Mouse (Mus musculus) left cerebral cortex, postnatal 4 days (tissue): Measurements from ENCODE around the gene Irf2bp2. TPM values are rescaled to one million over a fixed set of nuclear protein-coding genes. Genes with fewer than 3 reads are reported as not detected.
A peak's percentile ranks its signal among the peaks of the same experiment; 100 is the strongest.

ENCODE experiments used
- DNase-seq: peaks from one replicate; pipeline ENCODE4 v3.0.0-alpha.2; 2022
- intact Hi-C: fragments of 180-260 bp; cut with DNase I; formaldehyde crosslinking; loops from one replicate; pipeline ENCODE4 v1.15.1; 2025
- total RNA-seq, 2 experiments: library from RNA; stranded (reverse); gene quantifications; 2 replicates each; pipeline ENCODE4 v1.2.3; 2021

Irf2bp2 gene
- 10 to 100 TPM; 52.6 to 53.0 TPM for total RNA-seq

- peak; percentile 93 for DNase-seq
- intact Hi-C loops: loop anchor here (5.0 to 10.0 kb wide), 4 partner anchors 57 to 328 kb away; no protein-coding TSS in a partner anchor
Observed at GRCm38 (mm10) chr8:126593889-126594480, at the start of gene Irf2bp2. Gene Irf2bp2, minus strand, starts transcription at chr8:126593986.

GRCm38 (mm10) chr8:126642665-126643064 is 48.9 kb upstream of the Irf2bp2 start:
- intact Hi-C loops: no loop called here
- DNase-seq: no peak

- DNase-seq: no peak
- intact Hi-C loops: no loop called here
Observed at GRCm38 (mm10) chr8:126641568-126642295, 47.9 kb upstream of the Irf2bp2 start.

DNA sequence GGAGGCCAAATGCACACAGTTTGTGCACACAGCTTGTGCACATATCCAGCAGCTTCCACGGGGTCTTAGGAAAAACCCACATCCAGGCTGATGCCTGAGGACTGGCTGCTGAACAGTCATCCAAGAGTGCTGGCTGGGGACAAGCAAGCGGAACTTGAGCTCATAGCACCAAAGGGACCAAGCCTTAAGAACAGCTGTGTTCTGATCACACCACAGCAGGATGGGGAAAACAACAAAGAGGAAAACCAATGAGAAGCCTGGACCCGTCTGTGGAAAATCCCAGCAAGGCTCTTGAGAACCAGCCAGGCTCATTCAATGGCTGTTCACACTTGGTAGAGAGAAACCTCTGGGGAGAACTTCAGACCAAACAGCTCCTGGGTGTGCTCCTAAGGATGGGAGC is 45.4 kb upstream of the Irf2bp2 start:
- no peak for DNase-seq
- intact Hi-C loops: no loop called here

- intact Hi-C loops: no loop called here
- no peak for DNase-seq
Observed at GRCm38 (mm10) chr8:126638027-126638426, 44.2 kb upstream of the Irf2bp2 start.

- DNase-seq: no peak
- intact Hi-C loops: no loop called here
Observed at GRCm38 (mm10) chr8:126634541-126635048, 40.8 kb upstream of the Irf2bp2 start.

DNA sequence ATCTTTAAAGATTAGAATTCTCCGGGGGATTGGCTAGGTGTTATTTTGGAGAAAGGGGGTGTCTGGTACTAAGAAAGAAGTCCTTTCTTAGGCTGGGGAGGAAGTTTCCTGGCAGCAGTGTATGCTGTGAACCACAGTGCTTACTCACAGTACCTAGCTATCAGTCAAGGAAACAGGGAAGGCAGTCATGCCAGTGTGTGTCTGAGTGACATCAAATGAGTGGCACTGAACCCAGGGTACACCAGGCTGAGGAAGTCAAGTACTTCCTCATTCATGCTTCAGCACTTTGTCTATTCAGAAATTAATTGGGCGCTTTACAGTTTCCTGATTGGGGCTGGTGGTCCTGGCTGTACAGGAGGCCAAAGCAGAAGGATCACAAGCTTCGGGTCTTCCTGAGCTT is 34.8 kb upstream of the Irf2bp2 start:
- intact Hi-C loops: no loop called here
- DNase-seq: no peak

GRCm38 (mm10) chr8:126626415-126626814 is 32.6 kb upstream of the Irf2bp2 start:
- intact Hi-C loops: no loop called here

DNA sequence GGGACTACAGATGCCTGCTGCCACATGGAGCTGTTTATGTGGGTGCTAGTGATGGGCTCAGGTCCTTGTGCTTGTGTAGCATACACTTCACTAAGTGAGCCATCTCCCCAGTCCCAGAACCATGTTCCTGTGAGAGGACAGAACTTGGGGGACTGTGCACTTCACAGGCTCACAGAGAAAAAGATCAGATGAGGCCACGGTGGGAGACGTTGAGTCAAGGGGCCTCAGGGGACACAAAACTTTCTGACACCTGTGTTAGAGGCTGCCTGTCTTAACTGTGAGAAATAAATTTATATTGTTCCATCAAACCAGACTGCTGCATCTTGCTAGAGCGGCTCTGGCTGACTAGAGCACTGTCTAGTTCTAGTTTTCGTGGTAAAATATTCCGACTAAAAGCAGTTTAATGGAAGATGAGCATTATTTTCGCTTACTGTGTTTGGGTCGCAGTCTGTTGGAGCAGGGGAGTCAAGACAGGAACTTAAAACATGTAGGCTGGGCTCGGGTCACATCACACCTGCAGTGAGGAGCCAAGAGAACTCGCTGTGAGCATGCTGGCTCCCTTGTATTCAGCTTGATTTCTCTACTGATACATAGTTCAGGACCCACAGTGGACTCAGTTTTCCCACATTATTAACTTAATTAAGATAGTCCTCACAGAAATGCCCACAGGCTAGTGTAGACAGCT is 28.5 kb upstream of the Irf2bp2 start:
- DNase-seq: no peak
- intact Hi-C loops: no loop called here

More at GRCm38 (mm10) chr8:126626415-126626814, 32.6 kb upstream of the Irf2bp2 start:
- DNase-seq: no peak

- no peak for DNase-seq
- intact Hi-C loops: no loop called here
Observed at GRCm38 (mm10) chr8:126620721-126621120, 26.9 kb upstream of the Irf2bp2 start.

DNA sequence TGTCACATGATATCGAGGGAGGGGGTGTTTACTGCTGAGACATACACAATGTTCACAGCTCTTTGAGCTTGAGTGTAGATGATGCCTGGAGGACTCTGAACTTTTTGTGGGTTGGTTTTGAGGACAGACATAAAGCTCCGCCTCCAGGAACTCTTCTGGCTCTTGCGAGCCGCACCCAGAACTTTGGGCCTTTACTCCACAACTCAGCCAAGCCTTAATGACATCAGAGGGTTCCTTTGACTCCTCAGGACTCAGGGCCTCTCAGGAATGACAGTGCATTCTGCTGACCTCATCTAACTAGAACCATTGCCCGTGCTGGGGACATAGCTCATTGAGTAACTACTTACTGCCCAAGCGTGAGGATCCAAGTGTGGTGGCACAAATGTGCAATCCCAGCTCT is 25.7 kb upstream of the Irf2bp2 start:
- intact Hi-C loops: no loop called here
- no peak for DNase-seq

GRCm38 (mm10) chr8:126617665-126618064 is 23.9 kb upstream of the Irf2bp2 start:
- intact Hi-C loops: no loop called here
- no peak for DNase-seq

GRCm38 (mm10) chr8:126616736-126617135 is 22.9 kb upstream of the Irf2bp2 start:
- intact Hi-C loops: no loop called here
- DNase-seq: no peak

GRCm38 (mm10) chr8:126615765-126616164 is 22.0 kb upstream of the Irf2bp2 start:
- DNase-seq: no peak
- intact Hi-C loops: no loop called here

DNA sequence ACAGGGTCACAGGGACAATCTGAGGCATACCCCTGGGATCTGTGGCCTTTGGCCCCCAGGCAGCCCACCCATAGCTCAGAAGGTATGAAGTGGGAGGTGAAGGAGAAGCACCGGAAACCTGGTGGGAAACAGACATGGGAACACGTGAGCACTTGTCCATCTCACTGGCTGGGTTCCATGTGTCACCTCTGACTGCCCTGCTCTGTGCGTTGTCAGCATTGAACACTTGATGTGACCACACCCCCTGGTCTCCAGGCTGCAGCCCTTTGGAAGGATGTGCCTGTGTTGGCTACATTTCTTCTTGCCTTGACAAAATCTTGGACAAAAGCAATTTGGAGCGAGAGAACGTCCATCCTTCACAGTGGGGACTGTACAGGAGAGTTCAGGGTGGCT is 20.9 kb upstream of the Irf2bp2 start:
- intact Hi-C loops: no loop called here
- no peak for DNase-seq

GRCm38 (mm10) chr8:126614062-126614739 is 20.4 kb upstream of the Irf2bp2 start:
- DNase-seq: no peak
- intact Hi-C loops: no loop called here

- intact Hi-C loops: no loop called here
- DNase-seq: no peak
Observed at GRCm38 (mm10) chr8:126613143-126613542, 19.4 kb upstream of the Irf2bp2 start.

- intact Hi-C loops: no loop called here
- no peak for DNase-seq
Observed at GRCm38 (mm10) chr8:126612739-126613138, 19.0 kb upstream of the Irf2bp2 start.

DNA sequence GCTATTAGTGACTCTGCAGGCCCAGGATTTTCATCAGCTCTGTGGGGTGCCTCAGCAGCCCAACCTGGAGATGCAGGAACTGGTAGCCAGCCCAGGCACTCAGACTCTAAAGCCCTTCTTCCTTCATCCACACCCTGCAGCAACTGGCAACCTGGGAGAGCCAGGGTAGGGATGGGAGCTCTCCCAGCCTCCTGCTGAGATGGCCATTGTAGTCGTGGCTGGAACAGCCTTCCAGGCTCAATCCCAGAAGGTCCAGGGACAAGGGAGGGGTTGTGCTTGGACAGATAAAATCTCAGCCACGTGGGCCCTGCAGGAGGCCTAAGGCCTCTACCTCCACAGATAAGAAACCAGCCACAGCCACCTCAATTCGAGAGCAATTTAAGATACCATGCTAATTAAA is 16.9 kb upstream of the Irf2bp2 start:
- intact Hi-C loops: no loop called here
- no peak for DNase-seq

DNA sequence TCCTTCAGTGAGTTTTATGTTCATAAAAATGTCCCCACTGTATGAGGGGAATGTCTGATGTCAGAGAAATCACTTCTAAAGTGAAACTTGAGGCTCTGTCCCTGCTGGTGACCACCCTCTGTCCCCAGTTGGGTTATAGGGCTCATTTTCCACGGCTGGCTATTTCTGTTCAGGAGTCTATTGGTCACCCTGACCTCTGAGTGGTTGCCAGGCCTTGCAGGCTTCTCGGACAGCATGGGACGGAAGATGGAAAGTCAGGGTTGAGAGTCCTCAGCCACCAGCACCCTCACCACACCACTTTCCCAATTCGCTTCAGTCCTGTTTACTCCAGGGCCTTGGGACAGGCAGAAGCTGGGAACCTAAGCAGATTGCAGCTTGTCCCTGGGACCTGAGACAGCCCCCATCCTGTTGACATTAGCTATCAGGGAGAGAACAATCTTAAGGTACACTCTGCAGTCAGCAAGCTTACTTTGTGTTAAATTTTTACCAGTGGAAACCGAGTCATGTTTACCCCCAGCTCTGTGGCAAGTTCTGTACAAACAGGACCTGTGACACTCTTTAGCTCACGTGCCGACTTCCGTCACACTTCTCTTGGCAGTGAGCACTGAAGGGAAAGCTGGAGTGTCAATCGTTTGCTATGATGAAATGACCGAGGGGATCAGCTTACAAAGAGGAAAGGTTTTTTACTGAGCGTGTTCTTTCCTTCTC is 15.9 kb upstream of the Irf2bp2 start:
- intact Hi-C loops: no loop called here
- DNase-seq: no peak
